Mouse (Mus musculus) stomach, postnatal 0 days (tissue): Measurements from ENCODE around the gene Zbtb48.

Experiments
- CTCF ChIP-seq: IDR thresholded peaks from 2 replicates; pipeline ENCODE4 v1.5.1; 2016; ENCODE audit warnings: antibody characterized with exemption, low read depth, mild to moderate bottlenecking, moderate library complexity
- EP300 ChIP-seq: optimal IDR thresholded peaks from 2 replicates; pipeline ENCODE3; 2016; ENCODE audit warnings: antibody characterized with exemption

- peak; percentile 78 for TF ChIP-seq CTCF
- TF ChIP-seq EP300: no peak
These were observed 55.1 kb downstream of the Zbtb48 start for GRCm38 (mm10) chr4:151972221-151972967.
